Mouse (Mus musculus): ENCODE data around the gene 1700123O20Rik.

The 1700123O20Rik gene

GRCm38 (mm10) chr14:54724049-54724448, 38.0 kb downstream of the 1700123O20Rik start:
- no peak for DNase-seq (ENCODE audit: low spot score)

GRCm38 (mm10) chr14:54727565-54727964, 41.5 kb downstream of the 1700123O20Rik start:
- DNase-seq (ENCODE audit: low spot score), result no peak

- DNase-seq (ENCODE audit: low spot score), result no peak
Observed at GRCm38 (mm10) chr14:54728823-54729653, 43.0 kb downstream of the 1700123O20Rik start.

GRCm38 (mm10) chr14:54730305-54730704, 44.3 kb downstream of the 1700123O20Rik start:
- no peak for DNase-seq (ENCODE audit: low spot score)

GRCm38 (mm10) chr14:54732206-54732605, 46.2 kb downstream of the 1700123O20Rik start:
- DNase-seq (ENCODE audit: low spot score), result no peak

- DNase-seq (ENCODE audit: low spot score), result no peak
Observed at GRCm38 (mm10) chr14:54734004-54734403, 48.0 kb downstream of the 1700123O20Rik start.

- DNase-seq (ENCODE audit: low spot score), result no peak
Observed at GRCm38 (mm10) chr14:54735221-54735620, 49.2 kb downstream of the 1700123O20Rik start.

GRCm38 (mm10) chr14:54736555-54737552, 50.8 kb downstream of the 1700123O20Rik start:
- no peak for DNase-seq (ENCODE audit: low spot score)

GRCm38 (mm10) chr14:54737634-54738033, 51.6 kb downstream of the 1700123O20Rik start:
- no peak for DNase-seq (ENCODE audit: low spot score)

Measured in urinary bladder, postnatal 25 days (tissue).